ENCODE assay signal across 12 mouse cellular contexts in the genomic region with DNA sequence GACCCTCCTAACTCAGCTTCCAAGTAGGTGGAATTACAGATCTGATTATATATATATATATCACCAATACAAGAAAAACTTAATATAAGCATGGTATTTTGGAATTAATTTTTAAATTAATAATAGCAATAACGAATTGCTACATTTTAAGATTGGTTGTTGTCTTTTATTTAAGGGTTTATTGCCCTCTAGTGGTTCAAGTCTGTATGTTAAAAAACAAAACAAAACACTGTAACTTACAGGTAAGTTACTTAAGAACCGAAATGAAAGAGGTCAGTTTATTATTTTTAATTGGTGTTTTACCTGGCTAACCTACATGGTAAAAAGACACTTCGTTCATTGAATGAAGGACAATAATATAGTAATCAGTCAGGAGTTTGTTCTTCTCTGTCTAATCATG. TPM values are rescaled to one million over a fixed set of nuclear protein-coding genes. Genes with fewer than 3 reads are reported as not detected.
DNase-seq lines count a peak whose midpoint lies in the region; ATAC-seq lines count a peak whose summit lies in the region.
"Had no signal": no experiment of that assay in that cellular context is flagged by ENCODE, and none has a peak within 500 bp of the region (broad histone marks: within the 10 kb centered on the region; RNA-seq: fewer than 3 reads in every experiment).

No protein-coding gene starts in this region.

- H3K4me2 ChIP-seq in hindbrain, embryonic 14.5 days (replicated peaks) = no peak overlapping the region
- no peak overlapping the region for H3K4me2 ChIP-seq in hindbrain, embryonic 12.5 days (replicated peaks)
- no peak overlapping the region for H3K4me2 ChIP-seq in midbrain, embryonic 14.5 days (ENCODE audit: low read length)
- no peak overlapping the region for H3K4me2 ChIP-seq in midbrain, embryonic 11.5 days
- H3K4me2 ChIP-seq: kidney, embryonic 15.5 days had no signal

- WGBS in hindbrain, embryonic 14.5 days = 75% methylated on average over 3 of the region's 3 CpGs
- 77% methylated on average over 3 of the region's 3 CpGs for WGBS in hindbrain, embryonic 12.5 days
- WGBS in midbrain, embryonic 14.5 days = 77% methylated on average over 3 of the region's 3 CpGs
- 83% methylated on average over 3 of the region's 3 CpGs for WGBS in midbrain, embryonic 11.5 days

- no peak overlapping the region for H3K4me3 ChIP-seq in hindbrain, embryonic 14.5 days (replicated peaks; ENCODE audit: low read length)
- no peak overlapping the region for H3K4me3 ChIP-seq in hindbrain, embryonic 12.5 days
- no peak overlapping the region for H3K4me3 ChIP-seq in midbrain, embryonic 14.5 days (replicated peaks; ENCODE audit: low read depth, low read length)
- H3K4me3 ChIP-seq in midbrain, embryonic 11.5 days (ENCODE audit: low read depth, low read length) = no peak overlapping the region
- H3K4me3 ChIP-seq: kidney, embryonic 15.5 days had no signal

- DNase-seq in hindbrain, embryonic 14.5 days (ENCODE audit: low spot score) = peak; percentile 62
- peak; percentile 73 for DNase-seq in midbrain, embryonic 14.5 days
- no peak for DNase-seq in midbrain, embryonic 11.5 days (ENCODE audit: low spot score, missing footprints)
- DNase-seq in NIH3T3 (ENCODE audit: low read depth) = peak; percentile 66
- DNase-seq in retina, postnatal 1 day = peak; percentile 36
- DNase-seq in cerebellum, postnatal 4 days (ENCODE audit: low spot score in 2 of 2) = no peak
- DNase-seq in right cerebral cortex, postnatal 36 days (ENCODE audit: low spot score in 2 of 2) = no peak
- DNase-seq: heart, adult 18-20 months; heart, postnatal 4 days; thymus, adult 2 months had no signal

- H3K27ac ChIP-seq in hindbrain, embryonic 14.5 days = no peak overlapping the region
- H3K27ac ChIP-seq in hindbrain, embryonic 12.5 days = no peak overlapping the region
- H3K27ac ChIP-seq in midbrain, embryonic 14.5 days (replicated peaks; ENCODE audit: low read depth, low read length) = no peak overlapping the region
- no peak overlapping the region for H3K27ac ChIP-seq in midbrain, embryonic 11.5 days (ENCODE audit: low read depth, low read length)
- H3K27ac ChIP-seq: kidney, embryonic 15.5 days had no signal

- 0 out of 2 replicates have a peak, but pooled peaks cover 4% of the 10 kb centered on the region for H3K4me1 ChIP-seq in hindbrain, embryonic 14.5 days (replicated peaks; ENCODE audit: control insufficient read depth, insufficient read depth, low read length)
- peaks cover 7% of the 10 kb centered on the region for H3K4me1 ChIP-seq in hindbrain, embryonic 12.5 days
- peaks cover 4% of the 10 kb centered on the region; the same call in 1 of the 2 replicates for H3K4me1 ChIP-seq in midbrain, embryonic 14.5 days (ENCODE audit: control insufficient read depth, insufficient read depth, low read length)
- peaks cover 6% of the 10 kb centered on the region for H3K4me1 ChIP-seq in midbrain, embryonic 11.5 days (ENCODE audit: control insufficient read depth, insufficient read depth, low read length)

- no peak overlapping the region for H3K9ac ChIP-seq in hindbrain, embryonic 14.5 days
- no peak overlapping the region for H3K9ac ChIP-seq in hindbrain, embryonic 12.5 days
- no peak overlapping the region for H3K9ac ChIP-seq in midbrain, embryonic 14.5 days (replicated peaks; ENCODE audit: low read length)
- H3K9ac ChIP-seq in midbrain, embryonic 11.5 days (ENCODE audit: low read length) = no peak overlapping the region
- H3K9ac ChIP-seq: kidney, embryonic 15.5 days had no signal

- H3K9me3 ChIP-seq in hindbrain, embryonic 14.5 days (ENCODE audit: control insufficient read depth, low read length) = no peaks in the 10 kb centered on the region
- no peaks in the 10 kb centered on the region for H3K9me3 ChIP-seq in hindbrain, embryonic 12.5 days (replicated peaks)
- H3K9me3 ChIP-seq in midbrain, embryonic 14.5 days (ENCODE audit: control insufficient read depth, low read length) = no peaks in the 10 kb centered on the region
- H3K9me3 ChIP-seq in midbrain, embryonic 11.5 days (ENCODE audit: control insufficient read depth, low read length) = no peaks in the 10 kb centered on the region
- H3K9me3 ChIP-seq: kidney, embryonic 15.5 days had no signal

- no peaks in the 10 kb centered on the region for H3K27me3 ChIP-seq in hindbrain, embryonic 14.5 days (ENCODE audit: control insufficient read depth, insufficient read depth, low read length)
- H3K27me3 ChIP-seq in hindbrain, embryonic 12.5 days = no peaks in the 10 kb centered on the region
- H3K27me3 ChIP-seq in midbrain, embryonic 14.5 days (ENCODE audit: control insufficient read depth, insufficient read depth, low read length) = no peaks in the 10 kb centered on the region
- H3K27me3 ChIP-seq in midbrain, embryonic 11.5 days (ENCODE audit: control insufficient read depth, insufficient read depth, low read length) = no peaks in the 10 kb centered on the region
- H3K27me3 ChIP-seq: kidney, embryonic 15.5 days had no signal

- ATAC-seq in hindbrain, embryonic 14.5 days (ENCODE audit: low FRiP score) = no peak
- no peak for ATAC-seq in hindbrain, embryonic 12.5 days (ENCODE audit: low FRiP score)
- no peak for ATAC-seq in midbrain, embryonic 14.5 days (ENCODE audit: low FRiP score, low TSS enrichment)
- no peak for ATAC-seq in midbrain, embryonic 11.5 days (ENCODE audit: low FRiP score)

- H3K36me3 ChIP-seq in hindbrain, embryonic 14.5 days (replicated peaks; ENCODE audit: control insufficient read depth, insufficient read depth) = no peaks in the 10 kb centered on the region
- H3K36me3 ChIP-seq in hindbrain, embryonic 12.5 days = no peaks in the 10 kb centered on the region
- no peaks in the 10 kb centered on the region for H3K36me3 ChIP-seq in midbrain, embryonic 14.5 days (ENCODE audit: control insufficient read depth, insufficient read depth, low read length)
- no peaks in the 10 kb centered on the region for H3K36me3 ChIP-seq in midbrain, embryonic 11.5 days (ENCODE audit: control insufficient read depth, insufficient read depth, low read length)
- H3K36me3 ChIP-seq: kidney, embryonic 15.5 days had no signal

RNA-seq across cellular contexts. Expression of a gene that starts 3.9 kb away (rescaled TPM):
- polyA plus RNA-seq in hindbrain, embryonic 14.5 days (2014; fragmentation: Nextera tagmentation; extraction: Ambion mirVana) = 4.8 and 5.0 TPM in 2 replicates
- 13.3 and 13.5 TPM in 2 replicates for polyA plus RNA-seq in hindbrain, embryonic 12.5 days (2016; fragmentation: Nextera tagmentation; extraction: Ambion mirVana)
- 3.3 and 6.1 TPM in 2 replicates for polyA plus RNA-seq in midbrain, embryonic 14.5 days (2014; fragmentation: Nextera tagmentation; extraction: Ambion mirVana)
- 24.8 and 28.4 TPM in 2 replicates for polyA plus RNA-seq in midbrain, embryonic 11.5 days (2014; fragmentation: Nextera tagmentation; extraction: Ambion mirVana)

RNA-seq across cellular contexts. Expression of a gene that starts 4.1 kb away (rescaled TPM):
- 20.3 and 21.1 TPM in 2 replicates for polyA plus RNA-seq in hindbrain, embryonic 14.5 days (2014; fragmentation: Nextera tagmentation; extraction: Ambion mirVana)
- polyA plus RNA-seq in hindbrain, embryonic 12.5 days (2016; fragmentation: Nextera tagmentation; extraction: Ambion mirVana) = 23.2 and 24.7 TPM in 2 replicates
- polyA plus RNA-seq in midbrain, embryonic 14.5 days (2014; fragmentation: Nextera tagmentation; extraction: Ambion mirVana) = 13.5 and 17.9 TPM in 2 replicates
- polyA plus RNA-seq in midbrain, embryonic 11.5 days (2014; fragmentation: Nextera tagmentation; extraction: Ambion mirVana) = 19.4 and 19.6 TPM in 2 replicates

Comparison
In these comparisons a context has a peak if more than half of its experiments do, and no peak if none do; other contexts are left out.
1. DNase-seq: peak in hindbrain, embryonic 14.5 days (single experiment), midbrain, embryonic 14.5 days (single experiment), NIH3T3 (single experiment) and retina, postnatal 1 day (single experiment); none in midbrain, embryonic 11.5 days (single experiment), cerebellum, postnatal 4 days (0 of 2) and right cerebral cortex, postnatal 36 days (0 of 2).